Mouse (Mus musculus) embryonic stem cell, embryonic (primary cell): Measurements from ENCODE around the gene Cd9.

Experiments used
- CTCF ChIA-PET, 4 experiments: fragments of 300-600 bp in 2 of 4; fragments of 350-600 bp in 2 of 4; sonication (Branson Sonifier 250); formaldehyde crosslinking; loops; one replicate each; lab custom pipeline; 2022; ENCODE audit warnings: inconsistent platforms in 2 of 4; lab: Charles Lee
- POLR2A ChIA-PET, 4 experiments: fragments of 300-600 bp in 2 of 4; fragments of 350-600 bp in 2 of 4; sonication (Branson Sonifier 250); formaldehyde crosslinking; loops; one replicate each; lab custom pipeline; 2022; ENCODE audit warnings: antibody characterized with exemption in 4 of 4, inconsistent platforms in 1 of 4; lab: Charles Lee

Cd9 gene

GRCm38 (mm10) chr6:125470616-125471015 lies 24.0 kb downstream of the Cd9 start:
- ChIA-PET CTCF (interaction anchor here in 3 of 4 experiments (0.7 to 1.1 kb wide), 4 partner anchors 34 to 1173 kb away, joined by 3 to 5 read pairs (median 3); partner anchors contain the start of gene Lpar5 (in 1 of the 3)), POLR2A (interaction anchor here (0.7 to 29.5 kb wide), 37 partner anchors 8 to 185 kb away, joined by 3 to 357 read pairs (median 5); partner anchors contain the start of gene Cd9 (in 2 of the 4))

DNA sequence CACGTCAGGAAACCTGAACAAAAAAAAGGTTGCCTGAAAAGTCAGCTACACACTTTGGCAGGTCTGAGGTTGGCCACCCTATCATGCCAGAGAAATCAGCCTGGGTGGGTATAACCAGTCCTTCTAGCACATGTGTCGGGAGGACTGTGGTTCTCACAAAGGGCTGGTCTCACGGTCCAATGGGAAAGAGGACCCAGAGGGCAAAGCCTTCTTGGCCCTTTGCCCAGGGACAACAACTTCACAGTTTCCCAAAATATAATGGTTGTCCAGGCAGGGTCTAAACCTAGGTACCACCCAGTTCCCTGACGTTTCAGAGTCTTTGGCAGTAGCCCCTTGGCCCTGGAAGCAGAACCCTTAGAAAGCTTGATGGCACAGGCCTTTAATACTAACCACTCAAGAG lies 25.4 kb downstream of the Cd9 start:
- ChIA-PET POLR2A (interaction anchor here in 3 of 4 experiments (0.6 to 29.5 kb wide), 23 partner anchors 10 to 146 kb away, joined by 3 to 357 read pairs (median 8); partner anchors contain the start of gene Cd9 (in 1 of the 3)), CTCF (interaction anchor here in 1 of 4 experiments (0.5 kb wide), 1 partner anchor 39 kb away, joined by 3 read pairs; no protein-coding TSS in a partner anchor)

DNA sequence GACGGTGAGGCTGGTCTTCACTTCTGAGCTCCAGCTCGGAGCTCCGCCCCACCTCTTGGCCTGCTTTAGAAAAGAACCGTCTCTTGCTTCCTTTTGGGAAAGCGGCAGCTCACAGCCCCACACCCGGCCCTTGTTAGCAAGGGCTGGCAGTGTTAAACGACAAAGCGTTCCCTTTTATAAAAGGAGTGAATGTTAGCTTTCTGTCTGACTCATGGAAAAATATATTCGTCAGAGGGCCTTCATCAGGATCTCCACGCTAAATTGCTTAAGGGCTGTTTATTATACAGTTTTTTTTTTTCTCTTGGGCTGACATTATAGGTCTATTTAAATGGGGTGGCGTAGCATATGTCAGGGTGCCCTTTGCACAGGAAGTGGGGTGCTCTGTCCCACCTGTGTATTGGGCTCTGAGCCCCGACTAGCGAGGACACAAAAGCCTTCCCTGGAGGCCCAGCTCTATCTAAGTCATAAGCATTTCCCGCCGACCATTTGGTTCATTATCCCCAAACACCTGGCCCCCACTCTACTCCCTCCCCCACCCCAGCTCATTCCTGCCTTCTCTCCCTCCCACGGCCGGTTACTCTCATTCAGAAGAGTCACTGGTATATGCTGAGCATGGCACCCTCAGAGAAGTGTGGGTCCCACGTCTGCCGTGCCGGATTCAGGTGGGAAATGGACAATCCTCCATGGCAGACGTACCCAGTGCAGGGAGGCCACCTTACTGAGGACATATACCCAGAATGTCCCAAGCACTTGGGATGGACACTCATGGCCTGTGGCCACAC lies 26.2 kb downstream of the Cd9 start:
- POLR2A ChIA-PET, result interaction anchor here (0.6 to 24.1 kb wide), 45 partner anchors 9 to 130 kb away, joined by 3 to 276 read pairs (median 5); partner anchors contain the start of gene Cd9 (in 2 of the 4)

DNA sequence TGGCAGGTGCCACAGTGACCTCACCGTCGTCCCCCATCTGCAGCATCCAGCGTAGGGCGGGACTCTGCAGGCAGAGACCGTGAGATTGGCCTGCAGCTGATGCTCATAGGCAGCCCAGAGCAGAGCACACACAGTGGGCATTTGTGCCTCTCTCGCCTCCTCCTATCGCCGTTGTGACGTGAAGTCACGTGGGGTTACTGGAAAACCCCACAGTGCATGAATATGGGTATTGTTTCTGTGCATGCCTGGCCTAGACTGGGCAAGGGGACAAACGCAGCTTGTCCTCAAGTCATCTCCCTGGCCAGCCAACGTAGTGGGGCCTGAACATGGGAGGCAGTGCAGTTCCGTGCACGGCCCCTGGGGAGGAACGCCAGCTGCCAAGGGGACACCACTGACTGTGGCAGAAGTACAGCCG lies 27.3 kb downstream of the Cd9 start:
- ChIA-PET POLR2A (interaction anchor here (0.9 to 24.1 kb wide), 33 partner anchors 8 to 131 kb away, joined by 3 to 276 read pairs (median 6); partner anchors contain the start of gene Cd9 (in 2 of the 4)), CTCF (interaction anchor here in 3 of 4 experiments (0.7 to 2.2 kb wide), 11 partner anchors 11 to 136 kb away, joined by 3 to 8 read pairs (median 4); no protein-coding TSS in a partner anchor)

More for the DNA sequence above, 26.2 kb downstream of the Cd9 start:
- CTCF ChIA-PET, result interaction anchor here (0.7 to 1.5 kb wide), 15 partner anchors 8 to 135 kb away, joined by 3 to 6 read pairs (median 4); no protein-coding TSS in a partner anchor

GRCm38 (mm10) chr6:125462312-125462711 lies 32.3 kb downstream of the Cd9 start:
- ChIA-PET POLR2A (interaction anchor here in 3 of 4 experiments (0.7 to 18.7 kb wide), 19 partner anchors 8 to 131 kb away, joined by 3 to 206 read pairs (median 5); partner anchors contain the start of gene Cd9 (in 1 of the 3)), CTCF (interaction anchor here in 1 of 4 experiments (1.6 to 1.7 kb wide), 2 partner anchors 36 to 44 kb away, joined by 3 to 4 read pairs; no protein-coding TSS in a partner anchor)

- POLR2A ChIA-PET, result interaction anchor here in 3 of 4 experiments (0.6 to 18.7 kb wide), 20 partner anchors 8 to 131 kb away, joined by 3 to 206 read pairs (median 6); partner anchors contain the start of gene Cd9 (in 1 of the 3)
Observed at GRCm38 (mm10) chr6:125461788-125462187, 32.8 kb downstream of the Cd9 start.

GRCm38 (mm10) chr6:125461325-125461724 lies 33.3 kb downstream of the Cd9 start:
- CTCF ChIA-PET, result interaction anchor here in 2 of 4 experiments (0.6 to 1.7 kb wide), 3 partner anchors 19 to 43 kb away, joined by 3 to 11 read pairs (median 4); no protein-coding TSS in a partner anchor
- POLR2A ChIA-PET, result interaction anchor here (0.6 to 18.7 kb wide), 24 partner anchors 8 to 132 kb away, joined by 3 to 206 read pairs (median 5); partner anchors contain the start of gene Cd9 (in 1 of the 4)

More at GRCm38 (mm10) chr6:125461788-125462187, 32.8 kb downstream of the Cd9 start:
- CTCF ChIA-PET, result interaction anchor here in 1 of 4 experiments (1.6 to 1.7 kb wide), 2 partner anchors 36 to 43 kb away, joined by 3 to 4 read pairs; no protein-coding TSS in a partner anchor

DNA sequence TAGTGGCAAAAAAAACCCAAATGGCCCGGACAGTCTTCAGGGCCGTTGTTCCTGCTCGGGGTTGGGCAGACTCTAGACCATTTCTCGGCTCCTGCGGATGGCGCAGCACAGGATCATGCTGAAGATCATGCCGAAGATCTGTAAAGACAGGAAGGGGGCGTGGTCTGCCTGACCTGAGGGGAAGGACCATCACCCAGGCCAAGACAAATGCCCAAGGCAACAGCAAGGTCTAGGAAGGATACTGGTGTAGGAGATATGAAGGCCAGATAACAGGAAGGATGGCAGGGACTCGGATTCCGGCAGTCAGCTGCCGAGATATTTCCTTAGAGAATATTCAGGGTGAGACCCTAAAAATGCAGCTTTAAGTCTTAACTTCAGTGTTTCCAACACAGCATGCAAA lies 34.0 kb downstream of the Cd9 start:
- ChIA-PET POLR2A (interaction anchor here (0.8 to 18.7 kb wide), 16 partner anchors 7 to 87 kb away, joined by 3 to 206 read pairs (median 10); no protein-coding TSS in a partner anchor), CTCF (interaction anchor here in 2 of 4 experiments (0.6 to 1.7 kb wide), 2 partner anchors 20 to 42 kb away, joined by 4 to 11 read pairs; no protein-coding TSS in a partner anchor)

DNA sequence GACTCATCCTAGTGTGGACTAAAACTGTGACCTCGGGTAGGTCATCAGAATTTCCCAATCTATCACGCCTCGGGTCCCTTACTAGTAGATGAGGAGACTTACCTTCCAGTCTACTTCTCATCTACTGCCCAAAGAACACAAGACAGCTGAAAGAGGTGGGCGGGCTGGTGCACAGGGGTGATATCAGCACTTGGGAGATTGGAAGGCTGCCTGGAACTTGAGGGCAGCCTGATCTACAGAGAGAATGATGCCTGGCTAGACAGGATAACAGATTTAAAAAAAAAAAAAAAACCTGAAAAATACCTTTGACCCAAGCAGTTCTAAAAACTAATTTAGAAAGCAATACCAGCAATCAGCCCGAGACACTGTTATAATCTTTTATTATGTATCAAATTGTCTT lies 34.7 kb downstream of the Cd9 start:
- POLR2A ChIA-PET, result interaction anchor here in 3 of 4 experiments (0.5 to 18.7 kb wide), 26 partner anchors 8 to 146 kb away, joined by 3 to 206 read pairs (median 6); no protein-coding TSS in a partner anchor
- CTCF ChIA-PET, result interaction anchor here in 1 of 4 experiments (0.7 kb wide), 1 partner anchor 41 kb away, joined by 3 read pairs; no protein-coding TSS in a partner anchor

DNA sequence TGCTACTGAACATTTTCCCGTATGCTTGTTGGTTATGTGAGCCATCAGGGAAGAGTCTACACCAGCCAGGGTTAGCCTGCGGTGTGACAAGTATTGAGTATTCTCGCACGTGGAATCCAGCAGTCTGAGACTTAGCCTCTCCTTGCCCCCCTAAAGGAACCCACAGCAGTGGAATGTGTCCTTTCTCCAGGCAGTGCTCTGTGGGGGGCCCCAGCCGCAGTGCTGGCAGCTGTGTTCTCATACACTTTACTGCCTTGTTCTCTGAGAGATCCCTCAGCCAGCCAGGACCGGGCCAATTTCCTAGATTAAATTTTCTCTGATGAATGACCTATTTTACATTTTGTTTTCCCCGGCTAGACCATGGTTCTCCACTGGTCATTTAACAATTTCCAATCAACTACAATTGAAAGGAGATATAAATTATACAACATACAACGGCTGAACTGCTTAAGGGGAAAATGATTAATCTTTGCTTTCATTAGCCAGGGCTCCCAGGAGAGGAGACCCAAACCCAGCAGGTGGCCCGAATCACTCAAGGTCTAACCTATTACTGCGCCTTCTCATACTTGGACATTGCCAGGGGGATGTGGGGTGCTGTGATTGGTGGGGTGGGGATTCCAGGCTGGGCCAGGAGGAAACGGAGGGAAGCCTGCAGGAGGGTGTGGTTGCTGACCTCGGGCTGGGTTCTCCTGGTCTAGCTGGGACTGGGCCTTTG lies 38.6 kb downstream of the Cd9 start:
- ChIA-PET POLR2A (interaction anchor here in 3 of 4 experiments (1.0 to 18.7 kb wide), 26 partner anchors 8 to 123 kb away, joined by 3 to 206 read pairs (median 12); partner anchors contain the start of gene Cd9 (in 2 of the 3)), CTCF (interaction anchor here (0.6 to 2.0 kb wide), 7 partner anchors 12 to 143 kb away, joined by 3 to 6 read pairs (median 4); no protein-coding TSS in a partner anchor)

- CTCF ChIA-PET, result interaction anchor here in 3 of 4 experiments (0.5 to 2.1 kb wide), 11 partner anchors 13 to 149 kb away, joined by 3 to 8 read pairs (median 4); no protein-coding TSS in a partner anchor
- POLR2A ChIA-PET, result interaction anchor here (0.5 to 15.4 kb wide), 39 partner anchors 9 to 1874 kb away, joined by 3 to 688 read pairs (median 10); partner anchors contain the start of gene Cd9 (in 2 of the 4)
Observed at GRCm38 (mm10) chr6:125454731-125455130, 39.9 kb downstream of the Cd9 start.

- ChIA-PET POLR2A (interaction anchor here (0.5 to 15.4 kb wide), 53 partner anchors 9 to 1875 kb away, joined by 3 to 688 read pairs (median 6); partner anchors contain the start of gene Cd9 (in 2 of the 4)), CTCF (interaction anchor here (0.5 to 2.1 kb wide), 15 partner anchors 13 to 149 kb away, joined by 3 to 8 read pairs (median 4); no protein-coding TSS in a partner anchor)
Observed at GRCm38 (mm10) chr6:125454299-125454698, 40.3 kb downstream of the Cd9 start.

DNA sequence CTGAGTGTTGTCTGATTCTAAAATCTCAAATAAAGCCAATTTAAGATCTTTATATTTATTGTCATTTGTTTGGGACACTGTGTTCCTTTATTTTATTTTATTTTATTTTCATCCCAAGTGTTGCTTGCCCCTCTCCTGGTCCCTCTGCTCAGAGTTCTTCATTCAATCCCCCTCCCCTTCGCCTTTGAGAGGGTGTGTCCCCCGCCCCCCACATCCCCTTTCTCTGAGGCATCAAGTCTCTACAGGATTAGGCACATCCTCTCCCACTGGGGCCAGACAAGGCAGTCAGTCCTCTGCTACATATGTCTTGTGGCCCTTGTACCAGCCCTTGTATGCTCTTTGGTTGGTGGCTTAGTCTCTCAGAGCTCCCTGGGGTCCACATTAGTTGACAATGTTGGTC lies 46.9 kb downstream of the Cd9 start:
- ChIA-PET POLR2A (interaction anchor here (0.5 to 15.4 kb wide), 69 partner anchors 9 to 618 kb away, joined by 3 to 688 read pairs (median 7); partner anchors contain the start of genes Cd9 (in 3 of the 4), Cdca3 (in 1 of the 4) and Usp5 (in 1 of the 4)), CTCF (interaction anchor here in 2 of 4 experiments (0.6 to 1.8 kb wide), 4 partner anchors 21 to 29 kb away, joined by 3 to 5 read pairs (median 4); no protein-coding TSS in a partner anchor)

GRCm38 (mm10) chr6:125447205-125447604 lies 47.4 kb downstream of the Cd9 start:
- ChIA-PET POLR2A (interaction anchor here (0.6 to 15.4 kb wide), 75 partner anchors 9 to 618 kb away, joined by 3 to 688 read pairs (median 6); partner anchors contain the start of genes Cd9 (in 3 of the 4), Cdca3 (in 1 of the 4) and Usp5 (in 1 of the 4)), CTCF (interaction anchor here in 3 of 4 experiments (0.6 to 1.4 kb wide), 5 partner anchors 14 to 35 kb away, joined by 3 to 5 read pairs (median 4); no protein-coding TSS in a partner anchor)

DNA sequence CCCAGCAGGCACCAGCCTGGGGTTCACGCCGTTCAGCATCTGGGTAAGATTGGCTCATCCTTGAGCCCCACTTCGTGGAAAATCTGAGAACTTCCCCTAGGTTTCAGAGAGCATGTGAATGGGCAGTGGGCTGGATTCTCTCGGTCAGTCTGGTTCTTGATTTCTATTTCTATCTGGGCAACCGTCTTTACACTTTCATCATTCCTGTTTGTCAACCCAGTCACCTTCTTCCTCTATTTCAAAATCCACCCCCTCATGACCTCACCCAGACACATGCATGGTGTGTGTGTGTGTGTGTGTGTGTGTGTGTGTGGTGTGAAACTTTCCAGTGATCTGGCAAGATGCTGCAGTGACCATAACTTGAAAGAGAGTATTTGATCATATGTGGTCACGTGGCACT lies 49.2 kb downstream of the Cd9 start:
- CTCF ChIA-PET, result no interaction called here
- POLR2A ChIA-PET, result interaction anchor here (0.7 to 15.4 kb wide), 22 partner anchors 8 to 147 kb away, joined by 3 to 688 read pairs (median 33); partner anchors contain the start of gene Cd9 (in 1 of the 4)

DNA sequence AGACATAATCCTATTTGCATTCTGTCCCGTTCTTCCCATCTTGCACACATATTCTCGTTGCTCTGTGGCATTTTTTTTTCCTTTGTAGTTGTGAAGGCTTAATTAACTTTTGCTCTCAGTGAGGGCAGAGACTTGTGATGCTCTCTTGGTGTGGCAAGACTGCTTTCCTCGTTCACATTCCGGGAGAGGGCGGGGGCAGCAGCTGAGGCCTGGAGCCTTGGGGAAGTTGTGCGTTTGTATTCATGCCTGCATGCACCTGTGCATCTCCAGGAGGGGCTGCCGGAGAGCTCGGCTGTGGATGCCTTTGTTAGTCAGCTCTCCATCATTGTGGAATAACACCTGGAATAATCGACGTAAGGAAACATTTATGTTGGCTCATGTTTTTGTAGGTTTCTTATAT lies 52.0 kb downstream of the Cd9 start:
- POLR2A ChIA-PET, result interaction anchor here (0.5 to 15.4 kb wide), 50 partner anchors 8 to 506 kb away, joined by 3 to 688 read pairs (median 6); partner anchors contain the start of gene Cd9 (in 2 of the 4)

More for the DNA sequence above, 52.0 kb downstream of the Cd9 start:
- CTCF ChIA-PET, result interaction anchor here in 2 of 4 experiments (0.8 to 1.7 kb wide), 10 partner anchors 11 to 160 kb away, joined by 3 to 8 read pairs (median 3); no protein-coding TSS in a partner anchor
